Mouse (Mus musculus) embryonic facial prominence, embryonic 11.5 days (tissue): Measurements from ENCODE around the gene Patl2. TPM values are rescaled to one million over a fixed set of nuclear protein-coding genes. Genes with fewer than 3 reads are reported as not detected.

Experiments
- ATAC-seq: fragments of 200-750 bp; cut with Nextera tagmentation; replicated peaks from 2 replicates; pipeline ENCODE4 v1.8.0; 2017; ENCODE audit warnings: low read depth; ENCODE audit not compliant: insufficient number of reproducible peaks, low FRiP score, low TSS enrichment
- DNase-seq: peaks from one replicate; pipeline ENCODE4 v3.0.0-alpha.2; 2015; ENCODE audit warnings: low spot score
- H3K27ac ChIP-seq: fragments of 300-500 bp; sonication (generic); replicated peaks from 2 replicates; pipeline ENCODE4 v1.5.1; 2014; ENCODE audit warnings: mild to moderate bottlenecking, low read depth, low read length, control low read depth
- H3K27me3 ChIP-seq: fragments of 300-500 bp; sonication (generic); 2 replicates; pipeline ENCODE4 v1.6.1; 2014; ENCODE audit warnings: mild to moderate bottlenecking, low read length, moderate library complexity, mixed read lengths; ENCODE audit not compliant: control insufficient read depth, insufficient read depth
- H3K36me3 ChIP-seq: fragments of 300-500 bp; sonication (generic); replicated peaks from 2 replicates; pipeline ENCODE4 v1.6.1; 2014; ENCODE audit warnings: low read depth, mild to moderate bottlenecking, low read length, moderate library complexity, mixed read lengths; ENCODE audit not compliant: control insufficient read depth, insufficient read depth
- H3K4me1 ChIP-seq: fragments of 300-500 bp; sonication (generic); 2 replicates; pipeline ENCODE4 v1.6.1; 2014; ENCODE audit warnings: low read length, mixed read lengths; ENCODE audit not compliant: control insufficient read depth, insufficient read depth
- H3K4me2 ChIP-seq: fragments of 300-500 bp; sonication (generic); 2 replicates; pipeline ENCODE4 v1.6.1; 2014; ENCODE audit warnings: low read depth, mild to moderate bottlenecking, control low read depth, low read length, moderate library complexity
- H3K4me3 ChIP-seq: fragments of 300-500 bp; sonication (generic); 2 replicates; pipeline ENCODE4 v1.5.1; 2014; ENCODE audit warnings: low read depth, low read length, control low read depth
- H3K9ac ChIP-seq: fragments of 300-500 bp; sonication (generic); replicated peaks from 2 replicates; pipeline ENCODE4 v1.6.1; 2014; ENCODE audit warnings: mild to moderate bottlenecking, control low read depth, low read length
- H3K9me3 ChIP-seq: fragments of 300-500 bp; sonication (generic); replicated peaks from 2 replicates; pipeline ENCODE4 v1.6.1; 2016; ENCODE audit warnings: mild to moderate bottlenecking, low read length, inconsistent platforms, mixed read lengths; ENCODE audit not compliant: control insufficient read depth
- WGBS: fragments of 180-500 bp; shearing (Covaris S2); extraction: QIAGEN DNeasy Blood & Tissue Kit; methylation state at CpG from one replicate; pipeline ENCODE4 v1.1.7; 2014; 5-methylcytosine and 5-hydroxymethylcytosine counted together
- polyA plus RNA-seq: library from polyadenylated mRNA; unstranded; fragments of >200 nt; fragmentation: Nextera tagmentation; extraction: Ambion mirVana; gene quantifications from 2 replicates; pipeline ENCODE4 v1.2.1, GENCODE M21; 2014

The Patl2 gene
- polyA plus RNA-seq, 1 experiment from 2014 or later, result 0.11 TPM

- no peak overlapping the region for H3K9ac ChIP-seq
- 73% methylated on average over 2 of the region's 2 CpGs for WGBS
- H3K36me3 ChIP-seq, result no peaks in the 10 kb centered on the region
- H3K27me3 ChIP-seq, result no peaks in the 10 kb centered on the region
- no peak overlapping the region for H3K4me3 ChIP-seq
- H3K27ac ChIP-seq, result no peak overlapping the region
- no peak for DNase-seq
- no peaks in the 10 kb centered on the region for H3K9me3 ChIP-seq
- H3K4me2 ChIP-seq, result no peak overlapping the region
- no peak for ATAC-seq
- H3K4me1 ChIP-seq, result no peaks in the 10 kb centered on the region
Observed at GRCm38 (mm10) chr2:122155292-122155691, 30.7 kb downstream of the Patl2 start.

GRCm38 (mm10) chr2:122154479-122154878 lies 31.5 kb downstream of the Patl2 start:
- no peak for ATAC-seq
- 84% methylated on average over 2 of the region's 2 CpGs for WGBS
- H3K9ac ChIP-seq, result no peak overlapping the region
- no peaks in the 10 kb centered on the region for H3K9me3 ChIP-seq
- no peak overlapping the region for H3K4me2 ChIP-seq
- DNase-seq, result no peak
- H3K27ac ChIP-seq, result no peak overlapping the region
- H3K27me3 ChIP-seq, result no peaks in the 10 kb centered on the region
- H3K36me3 ChIP-seq, result no peaks in the 10 kb centered on the region
- H3K4me3 ChIP-seq, result no peak overlapping the region
- H3K4me1 ChIP-seq, result no peaks in the 10 kb centered on the region

- Histone ChIP-seq H3K4me2 (no peak overlapping the region), H3K9ac (no peak overlapping the region), H3K27me3 (no peaks in the 10 kb centered on the region), H3K27ac (no peak overlapping the region), H3K4me3 (no peak overlapping the region), H3K9me3 (no peaks in the 10 kb centered on the region), H3K4me1 (no peaks in the 10 kb centered on the region), H3K36me3 (no peaks in the 10 kb centered on the region)
- no peak for ATAC-seq
- DNase-seq, result no peak
- 83% methylated on average over 7 of the region's 7 CpGs for WGBS
Observed at GRCm38 (mm10) chr2:122153681-122154365, 32.2 kb downstream of the Patl2 start.

- ATAC-seq (no peak), DNase-seq (no peak)
- H3K9ac ChIP-seq, result no peak overlapping the region
- no peak overlapping the region for H3K4me2 ChIP-seq
- H3K27ac ChIP-seq, result no peak overlapping the region
- 80% methylated on average over 3 of the region's 3 CpGs for WGBS
- H3K9me3 ChIP-seq, result no peaks in the 10 kb centered on the region
- H3K4me3 ChIP-seq, result no peak overlapping the region
- no peaks in the 10 kb centered on the region for H3K27me3 ChIP-seq
- H3K4me1 ChIP-seq, result no peaks in the 10 kb centered on the region
- H3K36me3 ChIP-seq, result no peaks in the 10 kb centered on the region
Observed at GRCm38 (mm10) chr2:122152850-122153249, 33.1 kb downstream of the Patl2 start.

- no peaks in the 10 kb centered on the region for H3K27me3 ChIP-seq
- no peaks in the 10 kb centered on the region for H3K4me1 ChIP-seq
- H3K27ac ChIP-seq, result no peak overlapping the region
- DNase-seq (no peak), ATAC-seq (no peak)
- H3K36me3 ChIP-seq, result no peaks in the 10 kb centered on the region
- 94% methylated on average over 1 of the region's 1 CpGs for WGBS
- no peak overlapping the region for H3K4me3 ChIP-seq
- H3K9ac ChIP-seq, result no peak overlapping the region
- H3K4me2 ChIP-seq, result no peak overlapping the region
- no peaks in the 10 kb centered on the region for H3K9me3 ChIP-seq
Observed at GRCm38 (mm10) chr2:122151221-122151620, 34.8 kb downstream of the Patl2 start.

- DNase-seq, result no peak
Observed at GRCm38 (mm10) chr2:122149716-122150115, 36.3 kb downstream of the Patl2 start.

GRCm38 (mm10) chr2:122149316-122149715 lies 36.7 kb downstream of the Patl2 start:
- Histone ChIP-seq H3K9me3 (no peaks in the 10 kb centered on the region), H3K27ac (no peak overlapping the region), H3K9ac (no peak overlapping the region), H3K4me3 (no peak overlapping the region), H3K4me2 (no peak overlapping the region), H3K4me1 (no peaks in the 10 kb centered on the region), H3K36me3 (no peaks in the 10 kb centered on the region), H3K27me3 (no peaks in the 10 kb centered on the region)
- DNase-seq (no peak), ATAC-seq (no peak)
- 90% methylated on average over 6 of the region's 6 CpGs for WGBS

More at GRCm38 (mm10) chr2:122149716-122150115, 36.3 kb downstream of the Patl2 start:
- Histone ChIP-seq H3K4me3 (no peak overlapping the region), H3K36me3 (no peaks in the 10 kb centered on the region), H3K9me3 (no peaks in the 10 kb centered on the region), H3K27me3 (no peaks in the 10 kb centered on the region), H3K27ac (no peak overlapping the region), H3K4me2 (no peak overlapping the region), H3K4me1 (no peaks in the 10 kb centered on the region), H3K9ac (no peak overlapping the region)
- no peak for ATAC-seq
- WGBS, result 79% methylated on average over 3 of the region's 3 CpGs

- ATAC-seq (no peak), DNase-seq (peak; percentile 21)
- 41% methylated on average over 18 of the region's 18 CpGs for WGBS
Observed at GRCm38 (mm10) chr2:122148242-122148917, 37.6 kb downstream of the Patl2 start.

More at GRCm38 (mm10) chr2:122148242-122148917, 37.6 kb downstream of the Patl2 start:
- Histone ChIP-seq H3K4me1 (no peaks in the 10 kb centered on the region), H3K4me2 (peak overlapping the region; percentile 69), H3K9me3 (no peaks in the 10 kb centered on the region), H3K4me3 (peak overlapping the region; percentile 53), H3K36me3 (no peaks in the 10 kb centered on the region), H3K9ac (peak overlapping the region; percentile 75; the same call in 1 of the 2 replicates), H3K27ac (no peak overlapping the region), H3K27me3 (no peaks in the 10 kb centered on the region)
